Mouse (Mus musculus) adrenal gland, adult 18-20 months (tissue): ENCODE results near the gene Olfr1500. TPM values are rescaled to one million over a fixed set of nuclear protein-coding genes. Genes with fewer than 3 reads are reported as not detected.
"Not testable (repeated sequence)": the region's sequence is repeated elsewhere in the genome, so short reads cannot be mapped to it uniquely, and the experiment has no call there.

Source experiments
- DNase-seq, 2 experiments: peaks; one replicate each; pipeline ENCODE4 v3.0.0; 2021 to 2022; ENCODE audit warnings: low spot score in 2 of 2
- long read RNA-seq, 2 experiments: library from polyadenylated mRNA; stranded (forward); transcript quantifications; one replicate each; pipeline ENCODE4 v2.0.0; 2021
- total RNA-seq, 2 experiments: library from RNA; stranded (reverse); gene quantifications; 1 replicate in 1 of 2; 2 replicates in 1 of 2; pipeline ENCODE4 v1.2.3; 2021

Olfr1500 gene
- total RNA-seq, result not detected
- long read RNA-seq, experiment 1, result 0 reads
- long read RNA-seq, experiment 2, result 0 reads

- no peak for DNase-seq
Observed at GRCm38 (mm10) chr19:13830388-13830787, at the start of gene Olfr1500. Gene Olfr1500, minus strand, starts transcription at chr19:13830488.

DNA sequence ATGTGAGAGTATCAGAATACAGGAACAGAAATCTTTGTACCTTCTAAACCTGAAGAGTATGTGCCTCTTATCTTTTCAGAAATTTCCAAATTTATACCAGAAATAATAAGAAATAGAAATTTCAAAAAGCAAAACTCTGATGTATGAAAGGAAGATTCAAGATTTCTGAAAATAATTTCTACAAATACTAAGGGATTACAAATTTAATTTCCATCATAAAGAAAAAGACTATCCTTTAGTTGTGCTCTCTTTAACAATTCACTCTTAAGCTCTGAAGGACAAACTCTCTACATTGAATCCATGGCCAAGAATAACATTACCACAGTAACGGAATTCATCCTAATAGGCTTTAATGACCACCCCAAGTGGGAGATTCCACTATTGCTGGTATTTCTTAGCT, 31.2 kb upstream of the Olfr1500 start, which contains the start of gene Olfr1502:
Olfr1502 (plus strand) TSS at position 301 of the 400 bp plus-strand sequence.
- no peak for DNase-seq

- DNase-seq, result not testable (repeated sequence)
Observed at GRCm38 (mm10) chr19:13850592-13850991, 20.3 kb upstream of the Olfr1500 start, which contains the start of gene Olfr1501. Gene Olfr1501, minus strand, starts transcription at chr19:13850692.

GRCm38 (mm10) chr19:13828447-13828846, 1.8 kb downstream of the Olfr1500 start:
- DNase-seq, result no peak

GRCm38 (mm10) chr19:13820847-13821246, 9.4 kb downstream of the Olfr1500 start:
- DNase-seq, result no peak

GRCm38 (mm10) chr19:13819347-13819746, 10.9 kb downstream of the Olfr1500 start, which contains the start of gene Olfr1499:
Gene Olfr1499, minus strand, starts transcription at chr19:13819447.
- no peak for DNase-seq

GRCm38 (mm10) chr19:13818827-13819226, 11.5 kb downstream of the Olfr1500 start:
- no peak for DNase-seq

DNA sequence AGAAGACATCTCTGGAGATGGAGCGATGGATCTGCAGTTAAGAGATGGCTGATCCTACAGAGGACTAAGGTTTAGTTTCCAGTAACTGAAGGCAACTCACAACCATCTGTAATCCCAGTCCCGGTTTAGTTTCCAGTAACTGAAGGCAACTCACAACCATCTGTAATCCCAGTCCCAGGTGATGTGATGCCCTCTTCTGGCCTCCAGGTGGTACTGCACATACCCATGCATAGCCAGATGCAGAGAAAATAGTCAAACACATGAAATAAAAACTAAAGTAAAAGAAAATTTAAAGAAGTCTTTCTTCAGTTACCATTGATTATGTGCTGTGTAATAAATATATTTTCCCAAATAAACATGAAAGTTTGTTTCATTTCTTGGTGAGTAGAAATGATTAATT, 17.5 kb downstream of the Olfr1500 start:
- no peak for DNase-seq

- not testable (repeated sequence) for DNase-seq
Observed at GRCm38 (mm10) chr19:13805486-13805885, 24.8 kb downstream of the Olfr1500 start.

- no peak for DNase-seq
Observed at GRCm38 (mm10) chr19:13798102-13798501, 32.2 kb downstream of the Olfr1500 start, which contains the start of gene Olfr1497. Gene Olfr1497, minus strand, starts transcription at chr19:13798202.

DNA sequence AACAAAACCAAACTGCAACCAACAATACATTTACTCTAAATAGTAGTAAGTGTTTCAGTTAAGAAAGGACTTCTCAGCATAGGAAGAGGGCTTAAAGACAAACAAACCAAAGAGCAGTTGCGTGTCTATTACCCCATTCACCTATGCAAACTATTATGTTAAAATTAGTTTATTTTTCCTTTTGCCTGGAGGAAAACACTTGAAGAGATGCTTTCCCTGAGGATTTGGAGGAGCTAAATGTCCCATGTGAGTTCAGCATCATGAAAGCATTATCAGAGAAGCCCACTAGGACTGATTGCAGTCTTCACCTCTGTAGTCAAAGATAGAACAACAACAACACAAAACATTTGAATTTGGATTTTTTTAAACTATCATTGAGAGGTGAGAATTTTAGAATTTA, 52.7 kb downstream of the Olfr1500 start, which contains the start of gene Olfr1496:
Olfr1496 (plus strand) TSS at position 301 of the 400 bp plus-strand sequence.
- no peak for DNase-seq

Other genes with a start within 250 kb of the Olfr1500 start
- gene Olfr1484, start 247.0 kb downstream of the Olfr1500 start, total RNA-seq, result not detected
- not detected for gene Olfr1487, start 213.1 kb downstream of the Olfr1500 start, total RNA-seq
- not detected for gene Olfr1489, start 198.9 kb downstream of the Olfr1500 start, total RNA-seq
- gene Olfr1490, start 179.4 kb downstream of the Olfr1500 start, total RNA-seq, result not detected
- gene Olfr1491, start 133.2 kb downstream of the Olfr1500 start, total RNA-seq, result not detected
- gene Olfr1493-ps1, start 107.2 kb downstream of the Olfr1500 start, total RNA-seq, result not detected
- gene Olfr1494, start 90.8 kb downstream of the Olfr1500 start, total RNA-seq, result not detected
- gene Olfr1495, start 65.9 kb downstream of the Olfr1500 start, total RNA-seq, result not detected
- gene Olfr1496, start 52.6 kb downstream of the Olfr1500 start, total RNA-seq, result not detected
- gene Olfr1497, start 32.3 kb downstream of the Olfr1500 start, total RNA-seq, result not detected
- not detected for gene Olfr1499, start 11.0 kb downstream of the Olfr1500 start, total RNA-seq
- not detected for gene Olfr1501, start 20.2 kb upstream of the Olfr1500 start, total RNA-seq
- gene Olfr1502, start 31.3 kb upstream of the Olfr1500 start, total RNA-seq, result not detected
- gene Olfr1504, start 67.4 kb upstream of the Olfr1500 start, total RNA-seq, result not detected
- not detected for gene Olfr1505, start 83.0 kb upstream of the Olfr1500 start, total RNA-seq